Mouse (Mus musculus) limb, embryonic 13.5 days (tissue): Measurements from ENCODE around the gene Tmem192. TPM values are rescaled to one million over a fixed set of nuclear protein-coding genes. Genes with fewer than 3 reads are reported as not detected.
"Not testable (repeated sequence)": the region's sequence is repeated elsewhere in the genome, so short reads cannot be mapped to it uniquely, and the experiment has no call there.

ENCODE experiments used
- ATAC-seq: fragments of 200-750 bp; cut with Nextera tagmentation; 2 replicates; pipeline ENCODE4 v1.8.0; 2017; ENCODE audit warnings: low read depth, moderate number of reproducible peaks, moderate TSS enrichment; ENCODE audit not compliant: low FRiP score
- H3K27ac ChIP-seq: fragments of 300-500 bp; sonication (generic); 2 replicates; pipeline ENCODE4 v1.5.1; 2015; ENCODE audit warnings: inconsistent platforms, mild to moderate bottlenecking, moderate library complexity
- H3K27me3 ChIP-seq: fragments of 300-500 bp; sonication (generic); 2 replicates; pipeline ENCODE4 v1.6.1; 2015; ENCODE audit warnings: mild to moderate bottlenecking, inconsistent platforms
- H3K36me3 ChIP-seq: fragments of 300-500 bp; sonication (generic); 2 replicates; pipeline ENCODE4 v1.6.1; 2015; ENCODE audit warnings: inconsistent platforms, mild to moderate bottlenecking, moderate library complexity
- H3K4me1 ChIP-seq: fragments of 300-500 bp; sonication (generic); 2 replicates; pipeline ENCODE4 v1.6.1; 2015; ENCODE audit warnings: inconsistent platforms
- H3K4me2 ChIP-seq: fragments of 300-500 bp; sonication (generic); replicated peaks from 2 replicates; pipeline ENCODE4 v1.6.1; 2015; ENCODE audit warnings: inconsistent platforms, mild to moderate bottlenecking, moderate library complexity
- H3K4me3 ChIP-seq: fragments of 300-500 bp; sonication (generic); 2 replicates; pipeline ENCODE4 v1.5.1; 2015; ENCODE audit warnings: moderate library complexity, mild to moderate bottlenecking, inconsistent platforms
- H3K9ac ChIP-seq: fragments of 300-500 bp; sonication (generic); 2 replicates; pipeline ENCODE4 v1.6.1; 2015; ENCODE audit warnings: mild to moderate bottlenecking, inconsistent platforms
- H3K9me3 ChIP-seq: fragments of 300-500 bp; sonication (generic); 2 replicates; pipeline ENCODE4 v1.6.1; 2016; ENCODE audit warnings: inconsistent platforms
- WGBS: fragments of 180-500 bp; shearing (Covaris S2); methylation state at CpG from one replicate; pipeline ENCODE4 v1.1.7; 2015; 5-methylcytosine and 5-hydroxymethylcytosine counted together
- polyA plus RNA-seq: library from polyadenylated mRNA; unstranded; fragments of >200 nt; fragmentation: Nextera tagmentation; extraction: Ambion mirVana; gene quantifications from 2 replicates; pipeline ENCODE4 v1.2.1, GENCODE M21; 2015

Tmem192 gene
- polyA plus RNA-seq, 1 experiment from 2014 or later, result 22.2 TPM

GRCm38 (mm10) chr8:64983150-64983897 lies 36.3 kb downstream of the Tmem192 start:
- H3K9ac ChIP-seq, result no peak overlapping the region

GRCm38 (mm10) chr8:64987731-64988130 lies 40.7 kb downstream of the Tmem192 start, which contains the start of gene Trim75:
TSS of gene Trim75 (minus strand) at chr8:64987831.
- Histone ChIP-seq H3K36me3 (no peaks in the 10 kb centered on the region), H3K9ac (no peak within 1 kb of the TSS), H3K27me3 (no peaks in the 10 kb centered on the region), H3K4me2 (no peak within 1 kb of the TSS), H3K9me3 (no peaks in the 10 kb centered on the region), H3K4me1 (no peaks in the 10 kb centered on the region), H3K4me3 (no peak within 1 kb of the TSS), H3K27ac (no peak within 1 kb of the TSS)
- 83% methylated on average over 4 of the region's 4 CpGs for WGBS
- no peak for ATAC-seq

More at GRCm38 (mm10) chr8:64983150-64983897, 36.3 kb downstream of the Tmem192 start:
- H3K36me3 ChIP-seq, result no peaks in the 10 kb centered on the region
- no peak overlapping the region for H3K4me3 ChIP-seq
- H3K27ac ChIP-seq, result no peak overlapping the region
- no peaks in the 10 kb centered on the region for H3K27me3 ChIP-seq
- no peaks in the 10 kb centered on the region for H3K9me3 ChIP-seq
- ATAC-seq, result no peak
- WGBS, result 69% methylated on average over 20 of the region's 20 CpGs
- H3K4me2 ChIP-seq, result no peak overlapping the region
- no peaks in the 10 kb centered on the region for H3K4me1 ChIP-seq

GRCm38 (mm10) chr8:64998806-64999365 lies 51.9 kb downstream of the Tmem192 start:
- Histone ChIP-seq H3K4me1 (peaks cover 7% of the 10 kb centered on the region; the same call in 1 of the 2 replicates), H3K4me2 (no peak overlapping the region), H3K27me3 (no peaks in the 10 kb centered on the region), H3K4me3 (no peak overlapping the region), H3K36me3 (no peaks in the 10 kb centered on the region), H3K9ac (no peak overlapping the region), H3K9me3 (no peaks in the 10 kb centered on the region), H3K27ac (peak overlapping the region; percentile 6; the same call in 1 of the 2 replicates)
- 45% methylated on average over 4 of the region's 4 CpGs for WGBS
- ATAC-seq, result peak; percentile 87

GRCm38 (mm10) chr8:65007616-65008015 lies 60.6 kb downstream of the Tmem192 start:
- ATAC-seq, H3K9me3 ChIP-seq, H3K36me3 ChIP-seq, H3K27ac ChIP-seq, H3K9ac ChIP-seq, H3K4me1 ChIP-seq, H3K27me3 ChIP-seq, H3K4me3 ChIP-seq, H3K4me2 ChIP-seq: not testable (repeated sequence)
- 80% methylated on average over 6 of the region's 6 CpGs for WGBS

GRCm38 (mm10) chr8:65018423-65018822 lies 71.4 kb downstream of the Tmem192 start, which contains the start of the genes Trim61 and Trim60:
TSS of gene Trim61 (minus strand) at chr8:65018523.
TSS of gene Trim60 (minus strand) at chr8:65018584.
- H3K4me2 ChIP-seq, result no peak within 1 kb of the TSS
- no peaks in the 10 kb centered on the region for H3K27me3 ChIP-seq
- 85% methylated on average over 8 of the region's 8 CpGs for WGBS
- H3K4me3 ChIP-seq, result no peak within 1 kb of the TSS
- no peaks in the 10 kb centered on the region for H3K4me1 ChIP-seq
- no peak within 1 kb of the TSS for H3K27ac ChIP-seq
- no peak within 1 kb of the TSS for H3K9ac ChIP-seq
- H3K36me3 ChIP-seq, result no peaks in the 10 kb centered on the region
- H3K9me3 ChIP-seq, result 0 out of 2 replicates have a peak, but pooled peaks cover 7% of the 10 kb centered on the region
- no peak for ATAC-seq

Other genes with a start within 250 kb of the Tmem192 start
- 80.1 and 83.5 TPM in 2 replicates for gene Msmo1, start 213.4 kb upstream of the Tmem192 start, polyA plus RNA-seq
- 8.7 and 9.8 TPM in 2 replicates for gene Klhl2, start 97.2 kb upstream of the Tmem192 start, polyA plus RNA-seq
- not detected in 2 replicates for gene Trim75, start 40.6 kb downstream of the Tmem192 start, polyA plus RNA-seq
- gene Trim61, start 71.3 kb downstream of the Tmem192 start, polyA plus RNA-seq, result 0.18 and 0.25 TPM in 2 replicates
- gene Trim60, start 71.4 kb downstream of the Tmem192 start, polyA plus RNA-seq, result 0.05 and 0.11 TPM in 2 replicates
- 12.4 and 14.1 TPM in 2 replicates for gene Apela, start 90.2 kb downstream of the Tmem192 start, polyA plus RNA-seq
- not detected in 2 replicates for gene Gm10663, start 127.8 kb downstream of the Tmem192 start, polyA plus RNA-seq
- gene BC030870, start 182.4 kb downstream of the Tmem192 start, polyA plus RNA-seq, result 0.09 and 0.20 TPM in 2 replicates